Mouse (Mus musculus) liver, embryonic 18 days (tissue): ENCODE measurements around the gene Mfsd4b3. TPM values are rescaled to one million over a fixed set of nuclear protein-coding genes. Genes with fewer than 3 reads are reported as not detected.

Experiments used
- polyA plus RNA-seq: library from polyadenylated mRNA; depleted of rRNA; stranded (reverse); fragments of >200 nt; gene quantifications from 2 replicates; pipeline ENCODE4 v1.2.3, GENCODE M21; 2012; rRNA removed

The Mfsd4b3 gene
- 3.1 and 3.8 TPM in 2 replicates for polyA plus RNA-seq

DNA sequence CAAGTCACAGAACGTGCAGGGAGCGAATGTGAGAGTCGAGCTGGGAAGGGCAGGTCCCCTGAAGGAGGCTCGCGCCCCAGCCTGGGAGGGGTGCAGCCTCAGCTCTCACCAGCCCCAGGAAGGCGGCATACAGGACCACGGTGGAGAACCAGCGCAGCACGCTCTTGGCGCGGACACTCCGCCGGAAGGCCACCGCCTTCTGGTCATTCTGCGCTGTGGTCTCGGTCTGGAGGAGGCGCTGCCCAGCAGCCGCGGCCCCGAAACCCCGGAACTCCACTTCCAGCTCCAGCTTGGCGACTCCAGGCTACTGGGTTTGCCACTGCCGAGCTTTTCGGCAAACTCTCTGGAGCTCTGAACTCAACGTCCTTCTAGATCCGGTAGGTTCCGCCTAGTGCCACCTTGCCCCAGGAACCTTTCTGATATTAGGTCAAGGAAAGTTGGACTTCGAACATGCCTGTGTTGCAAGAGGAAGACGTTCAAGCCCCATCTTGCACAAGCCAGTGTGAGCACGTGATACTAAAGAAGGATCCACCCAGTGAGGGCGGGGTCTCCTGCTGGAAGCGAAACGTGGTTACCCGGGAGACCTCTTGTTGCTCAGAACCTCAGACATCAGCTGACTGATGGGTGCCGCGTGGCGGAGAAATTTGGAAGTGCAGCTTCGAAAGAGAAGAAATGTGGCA lies at the start of gene Mfsd4b3:
Gene Mfsd4b3 (minus strand): TSS at position 393 of the 680 bp plus-strand sequence.

DNA sequence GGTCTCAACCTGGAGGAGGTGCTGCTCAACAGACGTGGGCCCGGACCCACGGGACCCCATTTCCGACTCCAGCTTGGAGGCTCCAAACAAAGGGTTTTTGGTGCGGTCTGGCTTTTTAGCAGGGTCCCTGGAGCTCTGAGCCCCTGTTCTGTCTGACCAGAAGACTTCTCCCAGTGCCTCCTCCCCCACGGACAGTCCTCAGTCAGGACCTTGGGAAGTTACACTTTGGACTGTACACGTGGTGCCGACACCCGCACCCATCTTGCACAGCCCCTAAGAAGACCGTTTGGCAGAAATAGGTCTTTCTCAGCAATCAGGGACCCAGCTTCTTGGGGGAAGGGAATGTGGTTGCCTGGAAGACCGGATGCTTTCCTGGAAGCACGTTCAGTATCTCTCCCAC lies 26.5 kb upstream of the Mfsd4b3 start, which contains the start of gene Mfsd4b5:
Gene Mfsd4b5 (minus strand): TSS at position 181 of the 400 bp plus-strand sequence.

DNA sequence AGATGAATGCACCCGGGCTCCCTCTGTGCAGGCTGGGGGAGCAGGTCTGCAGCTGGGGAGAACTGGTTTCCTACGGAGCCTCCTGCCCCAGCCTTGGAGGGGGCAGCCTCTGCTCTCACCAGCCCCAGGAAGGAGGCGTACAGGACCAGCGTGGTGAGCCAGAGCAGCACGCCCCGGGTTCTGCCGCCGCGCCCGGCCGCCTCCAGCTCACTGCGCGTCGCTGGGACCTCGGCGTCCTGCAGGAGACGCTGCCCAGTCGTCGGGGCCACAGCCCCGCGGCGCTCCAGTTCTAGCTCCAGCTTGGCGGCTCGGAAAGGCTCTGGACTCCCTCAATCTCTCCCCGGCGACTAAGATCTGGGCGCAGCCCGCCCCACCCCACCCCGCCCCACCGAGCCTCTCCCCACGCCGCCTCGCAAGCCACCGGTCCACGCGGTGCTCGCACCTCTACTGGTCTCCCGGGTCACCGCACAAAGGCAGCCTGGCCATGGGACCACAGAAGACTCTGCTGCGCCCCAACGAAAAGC lies 33.3 kb downstream of the Mfsd4b3 start, which contains the start of gene Mfsd4b2:
Gene Mfsd4b2 (minus strand): TSS at position 308 of the 524 bp plus-strand sequence.

DNA sequence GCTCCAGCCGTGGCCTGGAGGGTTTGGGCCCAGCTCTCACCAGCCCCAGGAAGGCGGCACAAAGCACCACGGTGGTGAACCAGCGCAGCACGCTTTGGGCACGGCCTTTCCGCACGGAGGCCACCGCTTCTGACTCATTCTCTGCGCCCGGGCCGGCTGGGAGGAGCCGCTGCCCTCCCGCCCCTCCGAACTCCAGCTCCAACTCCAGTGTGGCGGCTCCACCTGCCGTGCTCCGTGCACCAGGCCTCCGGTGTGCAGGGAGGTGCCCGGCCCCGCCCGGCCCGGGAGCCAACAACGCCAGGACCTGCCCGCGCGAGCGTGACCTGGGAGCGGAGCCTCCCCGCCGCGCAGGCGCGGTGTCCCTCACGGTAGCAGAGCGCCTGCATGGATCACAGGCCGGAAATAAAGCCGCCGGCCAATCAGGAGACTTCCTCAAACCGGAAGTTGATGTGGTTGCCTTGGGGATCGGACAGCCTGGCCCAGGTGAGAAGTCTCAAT lies 61.0 kb downstream of the Mfsd4b3 start, which contains the start of gene Mfsd4b4:
Gene Mfsd4b4 (minus strand): TSS at position 365 of the 498 bp plus-strand sequence.

Other genes with a start within 250 kb of the Mfsd4b3 start
- gene Rev3l, start 228.0 kb downstream of the Mfsd4b3 start, polyA plus RNA-seq = 7.9 and 9.9 TPM in 2 replicates
- gene Mfsd4b4, start 60.9 kb downstream of the Mfsd4b3 start, polyA plus RNA-seq = 2.3 and 2.4 TPM in 2 replicates
- 0.01 and 0.02 TPM in 2 replicates for gene Mfsd4b2, start 33.2 kb downstream of the Mfsd4b3 start, polyA plus RNA-seq
- 0.17 and 0.19 TPM in 2 replicates for gene Mfsd4b5, start 26.5 kb upstream of the Mfsd4b3 start, polyA plus RNA-seq
- gene Mfsd4b1, start 65.1 kb upstream of the Mfsd4b3 start, polyA plus RNA-seq = 0.99 and 2.1 TPM in 2 replicates
- 15.8 and 16.2 TPM in 2 replicates for gene Slc16a10, start 182.1 kb upstream of the Mfsd4b3 start, polyA plus RNA-seq